Mouse (Mus musculus): ENCODE measurements around the gene Slc22a12. TPM values are rescaled to one million over a fixed set of nuclear protein-coding genes. Genes with fewer than 3 reads are reported as not detected.

Gene Slc22a12
- polyA plus RNA-seq, 1 experiment from 2014 or later, result 0.20 TPM

GRCm38 (mm10) chr19:6527439-6527838 is 15.4 kb downstream of the Slc22a12 start:
- H3K27me3 ChIP-seq (replicated peaks; ENCODE audit: insufficient read depth, low read length), result peaks cover 26% of the 10 kb centered on the region
- no peak for TF ChIP-seq EP300 (IDR thresholded peaks at IDR 0.05)
- TF ChIP-seq CTCF (IDR thresholded peaks at IDR 0.05), result no peak

GRCm38 (mm10) chr19:6526010-6526409 is 16.8 kb downstream of the Slc22a12 start:
- Histone ChIP-seq H3K9ac (replicated peaks; ENCODE audit: low read depth) (no peak overlapping the region), H3K4me1 (ENCODE audit: insufficient read depth, low read depth, low read length) (0 out of 2 replicates have a peak, but pooled peaks cover 2% of the 10 kb centered on the region), H3K36me3 (ENCODE audit: insufficient read depth, low read length) (no peaks in the 10 kb centered on the region), H3K27me3 (replicated peaks; ENCODE audit: insufficient read depth, low read length) (peaks cover 15% of the 10 kb centered on the region; the same call in 1 of the 2 replicates), H3K4me2 (replicated peaks; ENCODE audit: low read depth, low read length) (no peak overlapping the region), H3K4me3 (ENCODE audit: low read depth, low read length) (no peak overlapping the region), H3K27ac (ENCODE audit: low read length) (no peak overlapping the region), H3K9me3 (ENCODE audit: low read length) (no peaks in the 10 kb centered on the region)
- ATAC-seq, result no peak
- no peak for TF ChIP-seq CTCF (IDR thresholded peaks at IDR 0.05)
- WGBS, result 76% methylated on average over 9 of the region's 9 CpGs
- DNase-seq (ENCODE audit: low spot score), result no peak

More at GRCm38 (mm10) chr19:6527439-6527838, 15.4 kb downstream of the Slc22a12 start:
- Histone ChIP-seq H3K4me3 (ENCODE audit: low read depth, low read length) (no peak overlapping the region), H3K36me3 (ENCODE audit: insufficient read depth, low read length) (no peaks in the 10 kb centered on the region), H3K4me1 (ENCODE audit: insufficient read depth, low read depth, low read length) (0 out of 2 replicates have a peak, but pooled peaks cover 3% of the 10 kb centered on the region), H3K9me3 (ENCODE audit: low read length) (no peaks in the 10 kb centered on the region), H3K4me2 (replicated peaks; ENCODE audit: low read depth, low read length) (no peak overlapping the region), H3K9ac (replicated peaks; ENCODE audit: low read depth) (no peak overlapping the region), H3K27ac (ENCODE audit: low read length) (no peak overlapping the region)
- DNase-seq (ENCODE audit: low spot score) (no peak), ATAC-seq (no peak)
- WGBS, result 91% methylated on average over 3 of the region's 3 CpGs

- Histone ChIP-seq H3K27me3 (replicated peaks; ENCODE audit: insufficient read depth, low read length) (peaks cover 8% of the 10 kb centered on the region; the same call in 1 of the 2 replicates), H3K4me1 (ENCODE audit: insufficient read depth, low read depth, low read length) (no peaks in the 10 kb centered on the region), H3K9me3 (ENCODE audit: low read length) (no peaks in the 10 kb centered on the region), H3K36me3 (ENCODE audit: insufficient read depth, low read length) (no peaks in the 10 kb centered on the region), H3K4me2 (replicated peaks; ENCODE audit: low read depth, low read length) (no peak overlapping the region), H3K9ac (replicated peaks; ENCODE audit: low read depth) (no peak overlapping the region), H3K27ac (ENCODE audit: low read length) (no peak overlapping the region), H3K4me3 (ENCODE audit: low read depth, low read length) (no peak overlapping the region)
- WGBS, result 60% methylated on average over 4 of the region's 4 CpGs
- no peak for TF ChIP-seq CTCF (IDR thresholded peaks at IDR 0.05)
- no peak for TF ChIP-seq EP300 (IDR thresholded peaks at IDR 0.05)
- DNase-seq (ENCODE audit: low spot score) (no peak), ATAC-seq (no peak)
These were observed 17.8 kb downstream of the Slc22a12 start for GRCm38 (mm10) chr19:6525023-6525422.

- no peaks in the 10 kb centered on the region for H3K9me3 ChIP-seq (ENCODE audit: low read length)
- H3K4me2 ChIP-seq (replicated peaks; ENCODE audit: low read depth, low read length), result no peak overlapping the region
- DNase-seq (ENCODE audit: low spot score), result no peak
- 84% methylated on average over 14 of the region's 14 CpGs for WGBS
- no peaks in the 10 kb centered on the region for H3K4me1 ChIP-seq (ENCODE audit: insufficient read depth, low read depth, low read length)
- H3K9ac ChIP-seq (replicated peaks; ENCODE audit: low read depth), result no peak overlapping the region
- TF ChIP-seq CTCF (IDR thresholded peaks at IDR 0.05), result no peak
- TF ChIP-seq EP300 (IDR thresholded peaks at IDR 0.05), result no peak
- H3K27ac ChIP-seq (ENCODE audit: low read length), result no peak overlapping the region
- no peak for ATAC-seq
- no peaks in the 10 kb centered on the region for H3K36me3 ChIP-seq (ENCODE audit: insufficient read depth, low read length)
- no peaks in the 10 kb centered on the region for H3K27me3 ChIP-seq (replicated peaks; ENCODE audit: insufficient read depth, low read length)
- H3K4me3 ChIP-seq (ENCODE audit: low read depth, low read length), result no peak overlapping the region
These were observed 20.5 kb downstream of the Slc22a12 start for GRCm38 (mm10) chr19:6522289-6522688.

DNA sequence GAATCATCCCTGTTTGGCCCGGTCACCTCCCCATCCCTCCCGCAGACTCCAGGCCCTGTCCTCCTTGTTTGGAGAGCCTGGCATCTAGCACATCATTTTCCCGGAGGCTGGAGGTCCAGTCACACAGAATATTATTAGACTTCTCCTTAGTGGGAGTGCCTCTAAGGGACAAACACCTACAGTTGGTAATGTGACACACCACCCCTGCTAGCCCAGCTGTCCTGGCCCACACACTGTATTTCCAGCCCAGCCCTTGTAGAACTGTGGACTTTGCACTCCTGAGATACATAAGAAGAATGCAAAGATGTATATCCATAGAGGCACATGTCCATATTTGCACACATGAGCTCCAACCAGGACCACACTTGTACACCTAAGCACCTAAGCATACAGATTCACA is 21.2 kb downstream of the Slc22a12 start:
- Histone ChIP-seq H3K36me3 (ENCODE audit: insufficient read depth, low read length) (no peaks in the 10 kb centered on the region), H3K4me3 (ENCODE audit: low read depth, low read length) (no peak overlapping the region), H3K4me2 (replicated peaks; ENCODE audit: low read depth, low read length) (no peak overlapping the region), H3K9me3 (ENCODE audit: low read length) (no peaks in the 10 kb centered on the region), H3K27me3 (replicated peaks; ENCODE audit: insufficient read depth, low read length) (no peaks in the 10 kb centered on the region), H3K9ac (replicated peaks; ENCODE audit: low read depth) (no peak overlapping the region), H3K4me1 (ENCODE audit: insufficient read depth, low read depth, low read length) (no peaks in the 10 kb centered on the region), H3K27ac (ENCODE audit: low read length) (no peak overlapping the region)
- DNase-seq (ENCODE audit: low spot score) (no peak), ATAC-seq (no peak)
- TF ChIP-seq EP300 (IDR thresholded peaks at IDR 0.05), result no peak
- TF ChIP-seq CTCF (IDR thresholded peaks at IDR 0.05), result no peak
- WGBS, result 65% methylated on average over 3 of the region's 3 CpGs

- Histone ChIP-seq H3K4me1 (ENCODE audit: insufficient read depth, low read depth, low read length) (no peaks in the 10 kb centered on the region), H3K27me3 (replicated peaks; ENCODE audit: insufficient read depth, low read length) (no peaks in the 10 kb centered on the region), H3K4me2 (replicated peaks; ENCODE audit: low read depth, low read length) (no peak overlapping the region), H3K9ac (replicated peaks; ENCODE audit: low read depth) (no peak overlapping the region), H3K4me3 (ENCODE audit: low read depth, low read length) (no peak overlapping the region), H3K27ac (ENCODE audit: low read length) (no peak overlapping the region), H3K36me3 (ENCODE audit: insufficient read depth, low read length) (no peaks in the 10 kb centered on the region), H3K9me3 (ENCODE audit: low read length) (no peaks in the 10 kb centered on the region)
- whole genome bisulfite sequencing, result 46% methylated on average over 2 of the region's 2 CpGs
- ATAC-seq (no peak), DNase-seq (ENCODE audit: low spot score) (no peak)
- no peak for TF ChIP-seq CTCF (IDR thresholded peaks at IDR 0.05)
- TF ChIP-seq EP300 (IDR thresholded peaks at IDR 0.05), result no peak
These were observed 23.3 kb downstream of the Slc22a12 start for GRCm38 (mm10) chr19:6519483-6519882.

DNA sequence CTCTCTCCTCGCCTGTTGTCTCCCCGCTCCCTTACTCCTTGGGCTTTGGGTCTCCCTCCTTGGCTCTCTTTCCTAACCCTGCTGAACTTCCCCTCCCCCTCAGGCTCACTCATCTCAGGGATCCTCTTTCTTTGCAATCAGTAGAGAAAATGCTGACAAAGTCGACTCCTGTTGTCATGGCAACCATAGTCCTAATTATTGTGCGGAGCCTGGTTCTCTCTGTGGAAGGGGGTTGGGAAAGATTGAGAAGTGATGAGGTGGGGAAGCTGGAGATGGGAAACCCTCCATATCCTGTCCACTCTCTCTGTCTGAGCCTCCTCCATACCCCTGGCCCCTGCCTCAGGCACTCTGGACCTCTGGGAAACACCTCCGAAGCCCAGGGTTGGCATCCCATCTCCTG is 24.2 kb downstream of the Slc22a12 start:
- Histone ChIP-seq H3K4me1 (ENCODE audit: insufficient read depth, low read depth, low read length) (no peaks in the 10 kb centered on the region), H3K36me3 (ENCODE audit: insufficient read depth, low read length) (no peaks in the 10 kb centered on the region), H3K27me3 (replicated peaks; ENCODE audit: insufficient read depth, low read length) (no peaks in the 10 kb centered on the region), H3K4me3 (ENCODE audit: low read depth, low read length) (no peak overlapping the region), H3K9me3 (ENCODE audit: low read length) (no peaks in the 10 kb centered on the region), H3K4me2 (replicated peaks; ENCODE audit: low read depth, low read length) (no peak overlapping the region), H3K9ac (replicated peaks; ENCODE audit: low read depth) (no peak overlapping the region), H3K27ac (ENCODE audit: low read length) (no peak overlapping the region)
- TF ChIP-seq EP300 (IDR thresholded peaks at IDR 0.05) (no peak), CTCF (IDR thresholded peaks at IDR 0.05) (no peak)
- 51% methylated on average over 5 of the region's 5 CpGs for WGBS
- ATAC-seq (no peak), DNase-seq (ENCODE audit: low spot score) (no peak)

Measured in lung, postnatal 0 days (tissue).